Mouse (Mus musculus) hindbrain, embryonic 15.5 days (tissue): ENCODE measurements around the gene Fut9. TPM values are rescaled to one million over a fixed set of nuclear protein-coding genes. Genes with fewer than 3 reads are reported as not detected.
A peak's percentile ranks its signal among the peaks of the same experiment; 100 is the strongest.

Source experiments
- ATAC-seq: fragments of 200-750 bp; cut with Nextera tagmentation; 2 replicates; pipeline ENCODE4 v1.8.0; 2017; ENCODE audit warnings: low read depth, moderate number of reproducible peaks, moderate TSS enrichment; ENCODE audit not compliant: low FRiP score
- H3K27ac ChIP-seq: fragments of 300-500 bp; sonication (generic); replicated peaks from 2 replicates; pipeline ENCODE4 v1.5.1; 2015; ENCODE audit warnings: mild to moderate bottlenecking, inconsistent platforms
- H3K27me3 ChIP-seq: fragments of 300-500 bp; sonication (generic); 2 replicates; pipeline ENCODE4 v1.6.1; 2015; ENCODE audit warnings: control low read depth, inconsistent platforms
- H3K36me3 ChIP-seq: fragments of 300-500 bp; sonication (generic); 2 replicates; pipeline ENCODE4 v1.6.1; 2015; ENCODE audit warnings: control low read depth, inconsistent platforms
- H3K4me1 ChIP-seq: fragments of 300-500 bp; sonication (generic); replicated peaks from 2 replicates; pipeline ENCODE4 v1.6.1; 2015; ENCODE audit warnings: control low read depth, inconsistent platforms
- H3K4me2 ChIP-seq: fragments of 300-500 bp; sonication (generic); 2 replicates; pipeline ENCODE4 v1.6.1; 2015; ENCODE audit warnings: moderate library complexity, mild to moderate bottlenecking, inconsistent platforms
- H3K4me3 ChIP-seq: fragments of 300-500 bp; sonication (generic); 2 replicates; pipeline ENCODE4 v1.5.1; 2015; ENCODE audit warnings: mild to moderate bottlenecking, inconsistent platforms
- H3K9ac ChIP-seq: fragments of 300-500 bp; sonication (generic); 2 replicates; pipeline ENCODE4 v1.6.1; 2015; ENCODE audit warnings: inconsistent platforms
- H3K9me3 ChIP-seq: fragments of 300-500 bp; sonication (generic); 2 replicates; pipeline ENCODE4 v1.6.1; 2016; ENCODE audit warnings: control low read depth, inconsistent platforms
- WGBS: fragments of 180-500 bp; shearing (Covaris S2); methylation state at CpG from one replicate; pipeline ENCODE4 v1.1.7; 2015; 5-methylcytosine and 5-hydroxymethylcytosine counted together
- polyA plus RNA-seq: library from polyadenylated mRNA; unstranded; fragments of >200 nt; fragmentation: Nextera tagmentation; extraction: Ambion mirVana; gene quantifications from 2 replicates; pipeline ENCODE4 v1.2.1, GENCODE M21; 2015

The Fut9 gene
- polyA plus RNA-seq, 1 experiment from 2014 or later, result 15.3 TPM

DNA sequence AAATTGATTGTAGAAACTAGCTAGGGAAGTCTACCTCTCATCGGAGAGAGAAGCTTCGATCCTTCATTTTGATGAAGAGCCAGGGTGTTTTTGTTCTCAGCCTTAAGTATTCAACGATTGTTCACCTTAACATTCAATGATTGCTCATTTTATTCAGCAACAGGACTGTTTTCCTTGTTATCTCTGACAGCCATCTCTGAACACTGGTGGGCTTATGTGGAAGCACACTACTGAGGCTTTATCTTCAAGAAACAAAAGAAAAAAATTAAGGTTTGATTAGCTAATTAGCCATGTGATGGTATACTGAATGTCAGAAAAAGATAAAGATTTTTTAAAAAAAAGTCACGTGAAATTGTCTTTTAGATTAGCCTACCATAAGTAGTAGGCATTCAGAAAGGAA, 158.1 kb downstream of the Fut9 start:
- Histone ChIP-seq H3K4me2 (no peak overlapping the region), H3K4me3 (no peak overlapping the region), H3K27me3 (no peaks in the 10 kb centered on the region), H3K4me1 (no peaks in the 10 kb centered on the region), H3K9me3 (no peaks in the 10 kb centered on the region), H3K9ac (no peak overlapping the region), H3K36me3 (no peaks in the 10 kb centered on the region), H3K27ac (no peak overlapping the region)
- 87% methylated on average over 4 of the region's 4 CpGs for WGBS
- ATAC-seq, result no peak

GRCm38 (mm10) chr4:25633262-25633661, 166.8 kb downstream of the Fut9 start:
- Histone ChIP-seq H3K9ac (no peak overlapping the region), H3K4me2 (no peak overlapping the region), H3K9me3 (no peaks in the 10 kb centered on the region), H3K27ac (no peak overlapping the region), H3K4me1 (no peaks in the 10 kb centered on the region), H3K4me3 (no peak overlapping the region), H3K36me3 (no peaks in the 10 kb centered on the region), H3K27me3 (no peaks in the 10 kb centered on the region)
- ATAC-seq, result no peak
- 93% methylated on average over 2 of the region's 2 CpGs for WGBS

DNA sequence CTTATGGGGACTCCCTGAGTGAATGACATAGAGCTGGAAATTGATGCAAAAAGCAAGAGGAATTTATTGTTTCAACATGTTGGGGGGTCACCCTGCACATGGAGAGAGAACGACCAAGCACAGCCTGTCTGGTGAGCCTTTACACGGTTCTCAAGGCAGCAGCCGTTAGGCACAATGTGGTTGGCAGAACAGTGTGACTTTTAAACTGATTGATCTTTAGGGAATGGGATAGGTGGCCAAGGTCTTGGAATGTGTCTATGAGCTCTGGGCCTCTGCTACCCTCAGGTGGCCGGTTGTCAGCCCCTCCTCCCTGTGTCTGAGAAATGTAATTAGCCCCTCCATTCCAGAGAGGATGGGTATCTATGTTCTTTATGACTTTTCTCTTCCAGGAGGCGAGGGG, 171.9 kb downstream of the Fut9 start:
- Histone ChIP-seq H3K27ac (no peak overlapping the region), H3K4me3 (no peak overlapping the region), H3K9ac (no peak overlapping the region), H3K36me3 (no peaks in the 10 kb centered on the region), H3K9me3 (no peaks in the 10 kb centered on the region), H3K4me2 (no peak overlapping the region), H3K4me1 (peaks cover 7% of the 10 kb centered on the region; the same call in 1 of the 2 replicates), H3K27me3 (no peaks in the 10 kb centered on the region)
- peak; percentile 46 for ATAC-seq
- 53% methylated on average over 5 of the region's 5 CpGs for WGBS

- Histone ChIP-seq H3K4me1 (peaks cover 7% of the 10 kb centered on the region; the same call in 1 of the 2 replicates), H3K36me3 (no peaks in the 10 kb centered on the region), H3K4me2 (no peak overlapping the region), H3K4me3 (no peak overlapping the region), H3K27me3 (no peaks in the 10 kb centered on the region), H3K9me3 (no peaks in the 10 kb centered on the region), H3K9ac (no peak overlapping the region), H3K27ac (no peak overlapping the region)
- ATAC-seq, result peak; percentile 79
- 76% methylated on average over 9 of the region's 9 CpGs for WGBS
Observed at GRCm38 (mm10) chr4:25627467-25627866, 172.6 kb downstream of the Fut9 start.

- no peak overlapping the region for H3K4me2 ChIP-seq
- 29% methylated on average over 1 of the region's 1 CpGs for WGBS
- H3K36me3 ChIP-seq, result no peaks in the 10 kb centered on the region
- H3K27me3 ChIP-seq, result no peaks in the 10 kb centered on the region
- H3K4me1 ChIP-seq, result peaks cover 7% of the 10 kb centered on the region; the same call in 1 of the 2 replicates
- ATAC-seq, result peak; percentile 19; the same call in 1 of the 2 replicates
- H3K9ac ChIP-seq, result no peak overlapping the region
- H3K4me3 ChIP-seq, result no peak overlapping the region
- no peak overlapping the region for H3K27ac ChIP-seq
- no peaks in the 10 kb centered on the region for H3K9me3 ChIP-seq
Observed at GRCm38 (mm10) chr4:25627039-25627438, 173.0 kb downstream of the Fut9 start.

DNA sequence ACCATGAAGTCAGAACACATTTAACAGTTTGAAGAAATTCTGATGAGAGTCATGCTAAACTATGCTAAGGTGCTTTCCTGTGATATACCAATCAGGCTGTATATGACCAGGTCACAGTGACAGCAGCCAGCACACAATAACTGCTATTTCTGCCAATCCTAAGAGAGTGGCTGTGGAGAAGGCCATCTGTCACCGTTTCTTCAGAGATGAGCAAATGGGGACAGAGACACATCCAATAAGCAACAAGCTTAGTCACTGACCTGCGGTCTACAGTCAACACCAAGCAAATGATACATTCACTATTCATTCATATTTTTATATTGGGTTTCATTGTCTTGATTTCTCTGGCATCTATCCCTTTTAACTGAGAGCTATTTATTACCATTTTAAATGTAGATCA, 176.9 kb downstream of the Fut9 start:
- H3K4me1 ChIP-seq, result peaks cover 7% of the 10 kb centered on the region; the same call in 1 of the 2 replicates
- no peak overlapping the region for H3K4me3 ChIP-seq
- no peak overlapping the region for H3K9ac ChIP-seq
- peaks cover 6% of the 10 kb centered on the region; the same call in 1 of the 2 replicates for H3K36me3 ChIP-seq
- no peak overlapping the region for H3K27ac ChIP-seq
- WGBS, result 87% methylated on average over 2 of the region's 2 CpGs
- no peak for ATAC-seq
- H3K4me2 ChIP-seq, result no peak overlapping the region
- H3K27me3 ChIP-seq, result no peaks in the 10 kb centered on the region
- H3K9me3 ChIP-seq, result no peaks in the 10 kb centered on the region

DNA sequence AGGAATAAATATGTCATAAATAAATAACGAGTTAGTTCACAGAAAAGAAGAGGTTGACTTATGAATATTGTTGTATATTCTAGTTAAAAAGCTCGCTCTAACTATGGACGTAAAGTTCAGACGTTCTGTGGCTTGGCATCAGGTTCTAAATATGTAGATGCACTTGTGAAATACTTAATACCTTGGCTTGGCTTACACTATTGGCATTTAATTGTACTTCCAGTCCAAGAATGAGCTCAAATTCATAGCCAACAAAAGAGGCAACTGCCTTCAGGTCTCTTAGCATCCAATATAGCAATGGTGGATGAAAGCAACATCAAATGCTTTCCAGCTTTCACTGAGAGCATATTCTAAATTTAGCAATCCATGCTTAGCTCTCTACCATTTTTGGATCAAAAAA, 182.7 kb downstream of the Fut9 start:
- peaks cover 6% of the 10 kb centered on the region; the same call in 1 of the 2 replicates for H3K36me3 ChIP-seq
- no peak overlapping the region for H3K4me2 ChIP-seq
- WGBS, result 89% methylated on average over 4 of the region's 4 CpGs
- H3K9me3 ChIP-seq, result no peaks in the 10 kb centered on the region
- H3K27me3 ChIP-seq, result no peaks in the 10 kb centered on the region
- ATAC-seq, result no peak
- no peak overlapping the region for H3K4me3 ChIP-seq
- H3K27ac ChIP-seq, result no peak overlapping the region
- H3K9ac ChIP-seq, result no peak overlapping the region
- no peaks in the 10 kb centered on the region for H3K4me1 ChIP-seq

DNA sequence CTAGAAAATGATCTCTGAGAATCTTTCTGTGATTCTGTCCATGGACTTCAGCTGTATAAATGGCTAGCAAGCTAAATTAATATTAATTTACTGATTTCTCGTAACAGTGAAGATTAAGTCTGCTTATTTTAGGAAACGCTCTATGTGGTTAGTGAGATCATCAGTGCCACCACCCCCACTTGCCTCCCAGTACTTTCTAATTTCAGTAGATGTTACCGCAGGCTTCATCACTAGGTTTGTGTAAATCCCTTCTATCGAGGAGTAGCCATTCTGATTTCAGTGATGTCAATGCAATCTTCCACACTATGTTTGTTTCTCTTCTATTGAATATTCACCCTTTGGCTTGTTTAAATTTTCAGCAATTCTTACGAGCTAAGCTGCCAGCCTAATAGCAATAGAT, 186.6 kb downstream of the Fut9 start:
- no peak for ATAC-seq
- no peaks in the 10 kb centered on the region for H3K4me1 ChIP-seq
- H3K9ac ChIP-seq, result no peak overlapping the region
- H3K36me3 ChIP-seq, result no peaks in the 10 kb centered on the region
- 91% methylated on average over 5 of the region's 5 CpGs for WGBS
- no peak overlapping the region for H3K4me3 ChIP-seq
- no peak overlapping the region for H3K27ac ChIP-seq
- no peaks in the 10 kb centered on the region for H3K27me3 ChIP-seq
- H3K4me2 ChIP-seq, result no peak overlapping the region
- no peaks in the 10 kb centered on the region for H3K9me3 ChIP-seq

DNA sequence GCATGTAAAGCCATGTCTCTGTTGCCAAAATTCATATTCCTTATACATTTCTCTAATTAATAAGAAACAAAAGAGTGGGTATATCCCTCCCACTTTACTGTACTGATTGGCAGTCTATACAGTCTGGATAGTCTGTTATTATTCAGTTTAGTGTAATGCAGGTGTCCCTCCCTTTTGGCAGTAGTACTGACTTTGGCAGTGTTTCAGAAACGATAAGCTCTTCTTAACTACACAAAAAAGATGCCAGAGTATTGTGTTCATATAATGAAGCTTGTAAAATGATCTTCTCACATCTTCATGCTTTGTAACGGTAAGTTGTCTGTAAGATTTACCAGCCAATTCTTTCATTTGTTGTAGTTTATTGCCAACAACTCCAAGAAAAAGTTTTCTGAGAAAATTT, 189.6 kb downstream of the Fut9 start:
- Histone ChIP-seq H3K27ac (no peak overlapping the region), H3K4me3 (no peak overlapping the region), H3K36me3 (no peaks in the 10 kb centered on the region), H3K9ac (no peak overlapping the region), H3K27me3 (no peaks in the 10 kb centered on the region), H3K4me1 (no peaks in the 10 kb centered on the region), H3K9me3 (no peaks in the 10 kb centered on the region), H3K4me2 (no peak overlapping the region)
- 52% methylated on average over 2 of the region's 2 CpGs for WGBS
- ATAC-seq, result no peak

DNA sequence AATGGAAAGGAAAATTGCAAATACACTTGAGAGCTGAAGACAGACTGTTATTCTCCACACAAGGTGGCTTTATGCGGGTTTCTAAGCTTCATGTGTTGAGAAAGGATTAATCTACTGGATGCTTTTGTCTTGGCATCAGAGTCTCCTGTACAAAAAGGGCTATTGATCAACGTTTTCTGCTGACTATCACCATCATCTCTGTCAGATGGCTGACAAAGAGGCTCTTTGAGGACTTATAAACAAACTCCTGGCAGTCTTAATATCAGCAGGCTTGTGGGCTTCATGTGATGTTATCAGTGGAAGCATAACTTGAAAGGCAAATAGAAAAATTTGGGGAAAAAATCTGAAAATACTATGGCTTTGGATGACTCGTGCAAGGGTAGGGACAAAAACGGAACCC, 206.8 kb downstream of the Fut9 start:
- ATAC-seq, result no peak
- H3K4me2 ChIP-seq, result no peak overlapping the region
- 69% methylated on average over 4 of the region's 4 CpGs for WGBS
- H3K27me3 ChIP-seq, result no peaks in the 10 kb centered on the region
- no peaks in the 10 kb centered on the region for H3K36me3 ChIP-seq
- no peak overlapping the region for H3K4me3 ChIP-seq
- no peaks in the 10 kb centered on the region for H3K4me1 ChIP-seq
- no peak overlapping the region for H3K9ac ChIP-seq
- H3K27ac ChIP-seq, result no peak overlapping the region
- no peaks in the 10 kb centered on the region for H3K9me3 ChIP-seq
